Mouse (Mus musculus) megakaryocyte-erythroid progenitor cell, adult 5-6 weeks (primary cell): ENCODE results near the gene Amn. TPM values are rescaled to one million over a fixed set of nuclear protein-coding genes. Genes with fewer than 3 reads are reported as not detected.
A peak's percentile ranks its signal among the peaks of the same experiment; 100 is the strongest.

Experiments
- ATAC-seq: replicated peaks from 2 replicates; pipeline ENCODE4 v1.8.0; 2016; ENCODE audit warnings: mild to moderate bottlenecking, inconsistent platforms; ENCODE audit not compliant: severe bottlenecking, poor library complexity, low FRiP score, low TSS enrichment
- total RNA-seq, 2 experiments: library from RNA; stranded (forward) in 1 of 2; stranded (reverse) in 1 of 2; fragments of 200-1000, 215-1000 nt in 1 of 2; fragments of >200 nt in 1 of 2; fragmentation: Nextera tagmentation in 1 of 2; gene quantifications; 2 replicates each; pipeline ENCODE4 v1.2.3; 2014 to 2017

The Amn gene
- total RNA-seq, 2 experiments from 2014 or later, result 0.47 TPM; not detected in 1

GRCm38 (mm10) chr12:111265212-111265611, 5.7 kb upstream of the Amn start:
- ATAC-seq, result no peak

GRCm38 (mm10) chr12:111266592-111266991, 4.3 kb upstream of the Amn start:
- ATAC-seq, result no peak

DNA sequence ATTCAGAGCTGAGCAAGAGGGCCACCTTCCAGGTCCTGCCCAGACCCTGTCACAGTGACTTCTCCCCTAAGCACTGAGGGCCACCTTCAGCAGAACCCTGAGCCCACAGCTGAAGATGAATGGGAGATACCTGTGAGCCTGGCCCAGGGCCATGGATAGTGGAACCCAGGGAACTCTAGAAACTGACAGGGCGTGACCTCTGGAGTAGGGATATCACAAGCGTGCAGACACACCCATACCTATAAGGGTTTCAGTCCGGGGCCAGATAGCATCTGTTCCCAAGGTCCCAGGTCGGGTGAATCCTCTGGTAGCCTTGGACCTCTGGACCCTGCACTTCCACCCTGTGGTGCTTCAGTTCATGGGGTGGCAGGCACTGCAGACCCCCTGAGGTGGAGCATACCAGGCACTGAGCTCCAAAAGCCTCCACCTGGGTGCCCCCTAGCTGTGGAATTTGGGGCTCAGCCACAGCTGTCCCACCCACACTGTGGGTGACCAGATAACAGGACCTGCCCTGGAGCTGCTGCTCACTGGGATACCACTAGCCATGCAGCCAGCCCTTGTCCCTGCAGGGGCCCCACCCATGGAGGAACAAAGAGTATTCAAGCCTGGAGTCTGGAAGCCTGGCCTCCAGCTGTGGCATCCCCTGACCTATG, 3.1 kb upstream of the Amn start:
- ATAC-seq, result peak; percentile 64

DNA sequence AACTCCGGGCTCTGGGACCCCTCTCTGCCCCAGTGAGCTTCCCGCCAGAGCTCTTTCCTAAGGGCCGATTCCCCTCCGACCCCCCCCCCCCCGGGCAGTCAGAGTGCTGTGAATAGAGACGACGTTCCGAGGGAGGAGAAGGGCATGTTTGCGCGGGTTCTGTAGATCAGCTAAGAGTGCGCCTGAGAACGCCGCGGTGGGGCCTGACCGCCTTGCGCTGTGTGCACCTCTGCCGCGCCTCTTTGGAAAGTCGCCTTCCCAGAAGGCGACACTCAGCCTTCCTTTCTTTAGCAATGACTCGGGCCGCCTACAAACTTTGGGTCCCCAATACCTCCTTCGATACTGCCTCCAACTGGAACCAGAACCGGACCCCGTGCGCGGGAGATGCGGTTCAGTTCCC, 511 bp downstream of the Amn start:
- ATAC-seq, result no peak

DNA sequence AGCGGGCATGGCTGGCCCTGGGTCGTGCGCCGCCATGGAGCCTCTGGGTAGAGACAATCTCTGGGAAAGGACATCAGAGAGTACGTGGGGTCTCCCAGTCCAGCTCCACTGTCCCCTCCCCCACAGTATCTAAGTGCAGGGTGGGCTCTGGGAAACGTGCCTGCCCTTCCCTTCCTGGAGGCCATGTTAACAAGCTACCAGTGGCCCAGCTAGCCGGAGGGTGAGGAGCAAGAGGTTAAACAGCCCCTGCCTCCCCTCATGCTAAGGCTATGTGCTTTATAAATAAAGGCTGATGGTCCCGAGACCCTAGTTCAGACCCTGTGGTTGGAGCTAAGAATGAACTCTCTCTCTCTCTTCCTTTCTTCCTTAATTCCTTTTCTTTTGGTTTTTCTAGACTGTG, 1.1 kb downstream of the Amn start:
- ATAC-seq, result no peak

- ATAC-seq, result no peak
Observed at GRCm38 (mm10) chr12:111272420-111272819, 1.5 kb downstream of the Amn start.

- 0 out of 2 replicates have a peak, but pooled peaks have one; percentile 9 for ATAC-seq
Observed at GRCm38 (mm10) chr12:111274006-111274405, 3.1 kb downstream of the Amn start.

- no peak for ATAC-seq
Observed at GRCm38 (mm10) chr12:111274447-111275149, 3.7 kb downstream of the Amn start.

DNA sequence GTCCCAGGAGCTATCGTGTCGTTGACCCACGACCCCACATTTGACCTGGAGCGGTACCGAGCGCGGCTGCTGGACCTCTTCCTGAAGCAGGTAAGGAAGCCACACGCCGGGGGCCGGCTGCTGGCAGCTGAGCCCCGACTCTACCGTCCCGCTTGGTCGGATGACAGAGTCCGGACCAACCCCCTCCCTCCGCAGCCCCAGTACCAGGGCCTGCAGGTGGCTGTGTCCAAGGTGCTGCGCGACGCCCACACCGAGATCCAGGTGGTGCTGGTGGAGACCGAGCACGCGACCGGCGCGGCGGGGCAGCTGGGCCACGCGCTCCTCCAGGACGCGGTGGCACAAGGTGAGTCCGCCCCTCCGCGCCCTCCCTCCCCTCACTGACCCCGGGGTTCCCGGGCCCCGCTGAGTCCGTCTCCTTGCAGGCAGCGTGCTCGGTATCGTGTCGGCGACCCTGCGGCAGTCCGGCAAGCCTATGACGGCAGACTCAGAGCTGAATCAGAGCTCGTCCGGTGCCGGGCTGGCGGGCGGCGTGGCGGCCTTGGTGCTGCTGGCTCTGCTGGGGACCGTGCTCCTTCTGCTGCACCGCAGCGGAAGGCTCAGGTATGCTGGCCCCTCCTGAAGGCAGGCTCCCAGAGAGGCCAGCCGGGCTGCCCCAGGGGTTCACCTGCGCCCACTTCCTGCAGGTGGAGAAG, 4.4 kb downstream of the Amn start:
- ATAC-seq, result no peak

DNA sequence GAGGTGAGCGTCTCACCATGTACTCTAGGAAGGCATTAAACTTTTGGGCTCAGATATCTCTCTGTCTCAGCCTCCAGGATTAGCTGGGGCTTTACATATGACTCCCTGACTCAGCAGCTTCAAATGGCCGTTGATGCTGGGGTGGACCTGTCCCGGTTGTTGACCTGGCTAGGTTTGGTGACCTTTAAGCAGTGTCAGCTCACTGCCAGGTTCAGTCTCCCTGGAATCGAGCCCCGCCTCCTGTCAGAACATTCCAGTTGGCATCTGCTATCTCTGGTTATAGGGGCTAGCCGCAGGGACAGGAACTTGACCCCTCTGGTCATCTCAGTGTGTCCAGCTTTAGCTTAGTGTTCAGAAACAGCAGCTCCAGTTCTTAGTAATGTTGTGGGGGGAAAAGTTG, 5.5 kb downstream of the Amn start:
- no peak for ATAC-seq

GRCm38 (mm10) chr12:111283573-111283972, 12.7 kb downstream of the Amn start:
- no peak for ATAC-seq

- ATAC-seq, result 0 out of 2 replicates have a peak, but pooled peaks have one; percentile 28
Observed at GRCm38 (mm10) chr12:111284532-111284931, 13.6 kb downstream of the Amn start.

DNA sequence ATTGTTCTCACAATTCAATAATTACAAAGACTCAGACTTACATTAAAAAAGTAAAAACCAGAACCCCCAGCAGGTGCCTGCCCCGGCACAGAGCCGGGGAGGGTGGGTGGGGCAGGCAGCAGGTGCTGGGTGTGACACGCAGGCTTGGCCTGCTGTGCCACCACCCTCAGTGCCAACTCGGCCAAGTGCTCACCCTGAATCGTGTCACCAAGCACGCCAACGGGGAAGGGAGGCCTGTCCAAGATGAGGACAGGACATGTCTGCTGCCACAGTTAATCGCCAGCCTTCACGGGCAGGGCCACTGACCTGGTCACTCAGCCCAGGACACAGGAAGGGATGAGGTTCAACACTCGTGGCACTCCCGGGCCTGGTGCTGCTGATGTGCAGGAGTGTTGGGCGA, 22.1 kb downstream of the Amn start:
- ATAC-seq, result no peak

GRCm38 (mm10) chr12:111301322-111302017, 30.6 kb downstream of the Amn start:
- ATAC-seq, result no peak

- ATAC-seq, result no peak
Observed at GRCm38 (mm10) chr12:111302018-111302345, 31.1 kb downstream of the Amn start.

DNA sequence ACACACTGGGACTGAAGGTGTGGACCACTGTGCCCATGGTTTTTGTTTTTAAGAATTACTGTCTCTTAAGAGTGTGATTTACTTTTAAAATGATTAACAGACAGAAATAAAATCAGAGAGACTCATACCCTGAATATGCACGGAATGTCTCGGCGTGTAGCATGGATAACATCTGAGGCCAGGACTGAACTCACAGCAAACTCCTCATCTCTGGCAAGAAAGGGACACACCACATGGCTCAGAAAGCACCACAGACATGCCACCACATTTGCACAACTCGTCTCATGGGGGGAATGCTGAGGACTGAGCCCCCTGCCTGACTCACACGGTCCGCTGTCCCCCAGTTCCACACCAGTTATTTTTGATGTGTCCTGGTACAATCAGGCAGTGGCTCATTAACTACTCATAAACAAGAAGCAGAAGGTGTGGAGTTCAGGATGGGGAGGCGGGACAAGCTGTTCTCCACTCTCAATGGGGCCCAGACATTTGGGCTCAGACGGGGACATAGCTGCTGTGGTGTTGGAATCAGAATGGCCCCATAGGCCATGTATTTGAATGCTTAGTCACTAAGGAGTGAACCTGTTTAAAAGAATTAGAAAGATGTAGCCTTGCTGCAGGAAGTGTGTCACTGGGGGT, 32.9 kb downstream of the Amn start:
- no peak for ATAC-seq

DNA sequence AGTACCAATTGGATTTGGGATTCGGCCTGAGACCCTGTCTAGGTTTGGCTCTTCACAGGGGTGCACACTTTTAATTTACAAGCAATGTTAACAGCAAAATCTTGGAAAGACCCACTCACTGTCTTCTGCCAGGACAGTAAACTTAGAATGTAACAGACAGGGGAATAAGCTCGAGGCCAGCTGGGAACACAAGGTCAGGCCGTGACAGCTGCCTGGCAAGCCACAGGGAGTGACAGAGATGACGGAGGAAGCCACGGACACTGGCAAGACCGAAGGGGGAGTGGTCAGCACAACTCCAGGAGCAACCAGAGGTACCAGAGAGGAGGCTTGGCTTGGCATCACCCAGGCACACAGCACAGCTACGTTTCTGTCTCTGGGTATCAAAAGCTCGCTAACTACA, 35.9 kb downstream of the Amn start:
- no peak for ATAC-seq

DNA sequence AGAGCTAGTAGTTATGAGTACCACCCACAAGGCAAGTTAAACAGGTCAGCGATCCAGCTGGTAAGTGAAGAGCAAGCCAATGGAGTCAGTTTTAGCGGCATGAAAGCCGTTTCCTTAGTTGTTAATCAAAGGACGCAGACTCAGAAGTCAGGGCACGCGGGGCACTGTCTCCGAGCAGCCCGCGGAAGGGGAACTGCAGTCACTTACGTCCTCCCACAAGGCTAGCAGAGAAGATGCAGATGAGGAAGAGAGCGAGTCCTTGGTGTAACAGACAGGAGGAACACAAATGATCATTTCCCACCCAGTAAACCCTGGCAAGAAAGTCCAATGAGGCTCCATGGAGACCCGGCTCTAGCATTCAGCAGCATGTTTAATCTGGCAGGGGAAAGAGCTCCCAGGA, 38.4 kb downstream of the Amn start:
- ATAC-seq, result no peak

DNA sequence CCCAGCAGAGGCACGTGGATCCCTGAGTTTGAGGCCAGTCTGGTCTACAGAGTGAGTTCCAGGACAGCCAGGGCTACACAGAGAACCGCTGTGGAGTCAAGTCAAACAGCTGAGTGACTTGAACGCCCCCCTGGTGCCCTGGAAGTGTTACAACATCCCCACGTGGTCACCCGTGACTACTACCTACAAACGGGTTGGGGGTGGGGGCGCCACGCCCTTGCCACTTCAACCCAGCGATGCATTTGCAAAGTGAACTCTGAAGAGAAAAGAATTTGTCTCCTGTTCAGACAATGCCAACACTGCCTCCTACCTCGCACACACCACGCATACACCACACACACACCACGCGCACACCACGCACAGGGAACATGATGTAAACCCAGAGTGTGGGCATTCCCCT, 39.0 kb downstream of the Amn start:
- ATAC-seq, result no peak

- ATAC-seq, result no peak
Observed at GRCm38 (mm10) chr12:111311775-111312174, 40.9 kb downstream of the Amn start.
